Mouse (Mus musculus) lung, postnatal 4 days (tissue): Measurements from ENCODE around the gene Gdf1.

ENCODE experiments used
- DNase-seq, 2 experiments: peaks; one replicate each; pipeline ENCODE4 v3.0.0; 2021

The Gdf1 gene

GRCm38 (mm10) chr8:70329124-70329834, at the start of gene Gdf1:
Gene Gdf1 (plus strand): TSS chr8:70329817.
- peak in 1 of 2 experiments; percentile 44 for DNase-seq

- DNase-seq, result peak; percentile 36 to 59
Observed at GRCm38 (mm10) chr8:70281001-70281400, 48.6 kb upstream of the Gdf1 start.

DNA sequence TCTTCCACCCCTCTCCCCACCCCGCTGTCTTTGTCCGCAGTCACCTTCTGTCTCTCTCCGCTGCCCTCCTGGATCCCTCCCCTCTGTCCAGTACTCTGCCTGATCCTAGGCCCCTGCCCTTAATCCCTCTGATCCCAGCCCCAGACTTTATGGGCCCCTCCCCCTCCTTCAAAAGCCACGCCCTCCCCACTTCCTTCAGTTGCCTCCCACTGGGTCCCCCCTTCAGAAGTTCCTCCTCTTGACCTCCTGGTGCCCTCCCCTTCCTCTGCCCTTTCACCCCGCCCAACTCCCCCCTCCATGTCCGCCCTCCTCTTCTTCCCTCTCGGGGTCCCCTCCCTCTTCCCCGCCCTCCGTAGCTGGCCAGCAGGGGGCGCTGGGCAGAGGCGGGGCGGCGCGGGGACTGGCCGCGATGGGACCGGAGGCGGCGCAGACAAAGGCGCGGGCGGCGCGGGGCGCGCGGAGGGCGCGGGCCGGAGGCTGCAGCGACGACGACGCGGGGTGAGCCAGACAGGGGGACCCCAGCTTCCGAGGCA, 46.9 kb upstream of the Gdf1 start, which contains the start of gene Homer3:
Homer3 (plus strand) TSS at position 225 of the 533 bp plus-strand sequence.
- DNase-seq, result peak; percentile 96

- peak in 1 of 2 experiments; percentile 66 for DNase-seq
Observed at GRCm38 (mm10) chr8:70283136-70284077, 46.2 kb upstream of the Gdf1 start.

GRCm38 (mm10) chr8:70284421-70284820, 45.2 kb upstream of the Gdf1 start:
- no peak for DNase-seq

DNA sequence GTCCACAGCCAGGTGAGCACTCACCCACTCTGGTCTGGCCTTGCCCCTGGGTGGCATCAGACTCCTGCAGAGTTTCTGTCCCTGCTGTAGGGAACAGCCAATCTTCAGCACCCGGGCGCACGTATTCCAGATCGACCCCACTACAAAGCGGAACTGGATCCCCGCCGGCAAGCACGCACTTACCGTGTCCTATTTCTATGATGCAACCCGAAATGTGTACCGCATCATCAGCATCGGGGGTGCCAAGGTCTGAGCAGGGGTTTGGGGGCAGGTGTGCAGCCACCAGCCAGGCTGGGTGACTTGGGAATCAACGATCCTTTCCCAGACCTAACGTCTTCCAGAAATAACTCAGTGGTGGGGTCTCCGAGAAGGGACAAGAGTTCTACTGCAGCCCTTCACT, 44.3 kb upstream of the Gdf1 start:
- no peak for DNase-seq

DNA sequence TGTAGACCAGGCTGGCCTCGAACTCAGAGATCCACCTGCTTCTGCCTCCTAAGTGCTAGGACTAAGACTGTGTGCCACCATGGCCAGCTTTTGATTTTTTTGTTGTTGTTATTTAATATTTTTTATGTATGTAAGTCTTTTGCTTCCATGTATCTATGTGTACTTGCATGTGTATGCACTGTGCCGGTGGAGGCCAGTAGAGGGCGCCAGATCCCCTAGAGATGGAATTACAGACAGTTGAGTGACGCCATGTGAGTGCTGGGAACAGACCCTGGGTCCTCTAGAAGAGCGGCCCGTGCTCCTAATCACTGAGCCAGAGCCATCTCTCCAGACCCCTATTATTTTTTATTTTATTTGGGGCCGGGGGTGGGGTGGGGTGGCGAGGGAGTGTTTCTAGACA, 42.9 kb upstream of the Gdf1 start:
- DNase-seq, result no peak

- peak; percentile 69 to 92 for DNase-seq
Observed at GRCm38 (mm10) chr8:70293988-70294405, 35.6 kb upstream of the Gdf1 start.

- DNase-seq, result no peak
Observed at GRCm38 (mm10) chr8:70300881-70301280, 28.7 kb upstream of the Gdf1 start.

- peak; percentile 94 for DNase-seq
Observed at GRCm38 (mm10) chr8:70302358-70302890, 27.2 kb upstream of the Gdf1 start, which contains the start of the genes Ddx49 and Cope. Gene Ddx49 (minus strand): TSS chr8:70302489. Gene Cope (plus strand): TSS chr8:70302518.

DNA sequence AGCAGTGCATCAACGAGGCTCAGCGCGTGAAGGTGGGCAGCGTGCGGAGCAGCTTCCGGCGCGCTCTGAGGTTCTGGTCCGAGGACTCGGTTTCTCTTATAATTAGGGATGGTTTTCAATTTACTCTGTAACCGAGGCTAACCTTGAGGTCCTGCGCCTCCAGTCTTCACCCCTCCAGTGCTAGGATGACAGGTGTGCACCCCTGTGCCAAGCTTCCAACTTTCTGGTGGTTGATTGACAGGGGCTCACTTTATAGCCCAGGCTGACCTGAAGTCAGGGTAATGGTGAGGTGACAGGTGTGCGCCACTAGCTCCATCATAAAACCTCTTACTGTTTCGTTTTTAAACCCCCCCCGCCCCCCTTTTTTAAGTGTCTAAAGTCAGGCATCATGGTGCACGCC, 26.7 kb upstream of the Gdf1 start:
- DNase-seq, result no peak

DNA sequence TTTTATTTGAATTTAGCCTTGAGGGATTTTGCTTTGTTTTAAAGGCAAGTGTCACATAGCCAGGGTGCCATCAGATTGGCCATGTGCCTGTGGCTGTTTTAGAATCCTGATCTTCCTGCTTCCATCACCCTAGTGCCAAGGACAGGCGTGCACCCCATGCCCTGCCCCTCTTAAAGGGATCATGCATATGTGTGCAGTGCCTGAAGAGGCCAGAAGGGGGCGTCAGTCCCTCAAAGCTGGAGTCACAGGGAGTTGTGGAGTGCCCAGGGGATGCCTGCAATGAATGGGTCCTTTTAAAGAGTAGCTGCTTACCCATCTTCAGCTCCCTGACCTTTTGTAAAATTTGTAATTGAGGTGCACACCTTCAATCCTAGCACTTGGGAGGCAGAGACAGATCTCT, 20.3 kb upstream of the Gdf1 start:
- peak in 1 of 2 experiments; percentile 51 for DNase-seq

DNA sequence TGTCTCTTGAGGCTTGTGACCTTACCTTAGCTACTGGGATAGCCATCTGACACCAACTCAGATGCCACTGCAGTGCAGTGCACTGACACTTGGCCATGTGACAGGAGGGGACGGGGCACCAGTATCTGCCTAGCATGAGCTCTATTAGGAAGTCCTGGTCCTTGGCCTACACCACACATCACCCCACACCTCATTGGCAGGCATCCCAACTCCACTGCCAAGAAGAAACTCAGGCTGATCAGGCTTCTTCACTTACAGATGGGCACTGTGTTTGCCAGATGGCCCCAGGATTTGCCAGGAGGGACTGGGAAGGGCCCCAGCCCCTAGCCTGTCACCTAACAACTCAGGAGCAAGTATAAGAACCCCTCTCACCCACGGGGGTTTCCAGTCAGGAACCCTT, 16.2 kb upstream of the Gdf1 start:
- no peak for DNase-seq

- DNase-seq, result peak; percentile 72 to 84
Observed at GRCm38 (mm10) chr8:70315624-70316510, 13.8 kb upstream of the Gdf1 start, which contains the start of gene Cers1. Gene Cers1 (plus strand): TSS chr8:70315775.

DNA sequence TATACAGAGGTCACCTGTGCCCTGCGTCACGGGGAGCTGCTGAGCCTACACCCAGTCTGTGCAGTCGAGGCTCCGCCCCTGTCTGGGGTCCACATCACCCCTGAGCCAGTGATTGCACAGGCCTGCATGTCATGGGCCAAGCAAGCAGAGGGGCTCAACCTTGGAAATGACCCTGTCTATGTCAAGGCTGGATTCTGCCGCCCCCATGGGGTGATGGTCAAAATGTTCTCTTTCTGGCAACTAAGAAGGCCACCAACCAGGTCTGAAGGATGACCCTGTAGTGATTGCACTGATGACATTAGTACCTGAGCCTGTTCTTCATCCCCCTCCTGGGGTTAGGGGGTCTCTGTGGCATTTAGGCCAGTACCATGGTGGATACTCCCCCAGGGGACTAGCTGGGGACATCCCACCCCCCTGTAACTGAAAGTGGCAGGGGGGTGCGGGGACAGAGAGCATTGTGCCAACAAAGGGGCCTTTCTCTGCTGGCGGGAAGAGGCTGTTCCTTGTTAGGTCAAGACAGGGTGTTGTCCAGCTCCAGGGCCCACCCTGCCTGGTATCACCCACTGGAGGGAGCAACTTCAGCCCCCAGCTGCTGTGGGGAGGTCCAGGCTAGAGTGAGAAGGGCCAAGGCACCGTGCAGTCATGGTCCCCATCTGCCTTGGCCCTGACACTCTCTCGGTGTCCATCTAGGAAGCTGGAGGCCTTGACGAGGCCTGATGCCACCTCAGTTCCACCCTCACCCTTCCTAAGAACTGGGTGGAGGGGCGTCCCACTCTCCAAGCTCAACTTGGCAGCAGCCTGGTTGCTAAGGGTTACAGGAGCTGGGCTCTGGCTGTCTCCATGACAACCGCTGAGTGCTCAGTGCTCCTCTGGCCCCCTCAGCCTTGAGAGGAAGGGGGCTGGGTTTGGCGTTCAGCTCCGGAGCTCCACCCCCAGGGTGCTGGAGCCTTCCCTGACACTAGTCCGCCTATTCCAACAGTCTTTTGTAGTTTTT, 12.8 kb upstream of the Gdf1 start:
- DNase-seq, result peak; percentile 53 to 75

GRCm38 (mm10) chr8:70317872-70318271, 11.7 kb upstream of the Gdf1 start:
- no peak for DNase-seq

GRCm38 (mm10) chr8:70323716-70324115, 5.9 kb upstream of the Gdf1 start:
- DNase-seq, result no peak

DNA sequence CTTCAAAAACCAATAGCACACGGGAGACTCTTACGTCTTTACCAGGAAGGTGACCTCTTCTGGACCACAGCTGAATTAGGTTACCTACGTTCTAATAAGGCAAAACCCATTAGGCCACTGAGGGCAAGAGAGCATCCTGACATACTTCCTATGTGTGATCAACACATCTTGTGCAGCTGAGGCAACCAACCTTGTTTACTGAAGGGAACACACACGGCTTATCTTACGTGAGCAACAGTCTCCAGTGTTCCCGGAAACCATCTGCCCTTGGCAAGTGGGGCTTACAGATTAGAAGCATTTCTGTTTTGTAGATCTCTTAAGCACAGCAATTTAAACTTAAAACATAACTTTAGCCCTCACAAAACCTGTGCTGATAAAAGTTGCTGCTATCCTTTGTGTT, 2.1 kb upstream of the Gdf1 start:
- DNase-seq, result no peak

DNA sequence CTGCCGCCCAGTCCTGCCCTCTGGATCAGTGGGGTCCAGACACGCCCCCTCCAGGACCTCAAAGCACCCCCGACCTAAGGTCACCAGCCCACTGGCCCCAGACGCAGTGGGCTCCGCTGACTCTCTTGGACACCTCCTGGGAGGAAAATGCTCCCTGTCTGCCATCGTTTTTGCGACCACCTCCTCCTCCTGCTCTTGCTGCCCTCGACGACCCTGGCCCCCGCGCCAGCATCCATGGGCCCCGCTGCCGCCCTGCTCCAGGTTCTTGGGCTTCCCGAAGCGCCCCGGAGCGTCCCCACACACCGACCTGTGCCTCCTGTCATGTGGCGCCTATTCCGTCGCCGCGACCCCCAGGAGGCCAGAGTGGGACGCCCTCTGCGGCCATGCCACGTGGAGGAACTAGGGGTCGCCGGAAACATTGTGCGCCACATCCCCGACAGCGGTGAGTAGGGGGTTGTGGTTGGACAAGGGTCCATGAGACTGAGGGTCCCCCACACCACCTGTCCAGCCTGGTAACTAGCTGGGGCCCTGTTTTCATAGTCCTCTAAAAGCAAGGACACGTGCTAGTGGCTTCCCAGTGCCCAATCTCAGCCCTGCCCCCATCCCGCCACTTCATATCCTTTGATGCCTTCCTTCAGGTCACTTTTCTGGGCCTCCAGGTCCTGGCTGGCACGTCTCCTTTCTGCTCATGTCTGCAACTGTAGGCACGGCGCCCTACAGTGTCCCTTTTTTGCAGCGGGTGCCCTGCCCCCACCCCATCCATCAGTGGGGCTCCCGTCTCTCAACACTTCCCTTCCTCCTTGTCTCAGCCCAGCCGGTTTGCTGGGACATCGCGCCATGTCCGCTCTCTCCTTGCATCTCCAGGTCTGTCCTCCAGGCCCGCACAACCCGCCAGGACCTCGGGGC, 471 bp downstream of the Gdf1 start:
- no peak for DNase-seq
